Mouse (Mus musculus) left cerebral cortex, postnatal 25 days (tissue): ENCODE results near the gene Sec1. TPM values are rescaled to one million over a fixed set of nuclear protein-coding genes. Genes with fewer than 3 reads are reported as not detected.

ENCODE experiments used
- DNase-seq, 2 experiments: peaks; one replicate each; pipeline ENCODE4 v3.0.0; 2022; ENCODE audit warnings: low spot score in 2 of 2, mixed read lengths in 1 of 2
- intact Hi-C: fragments of 180-260 bp; cut with DNase I; formaldehyde crosslinking; loops from one replicate; pipeline ENCODE4 v1.15.1; 2025
- total RNA-seq, 2 experiments: library from RNA; stranded (reverse); gene quantifications; 2 replicates each; pipeline ENCODE4 v1.2.3; 2021

The Sec1 gene
- total RNA-seq, 2 experiments from 2014 or later: 0.37 to 0.48 TPM

DNA sequence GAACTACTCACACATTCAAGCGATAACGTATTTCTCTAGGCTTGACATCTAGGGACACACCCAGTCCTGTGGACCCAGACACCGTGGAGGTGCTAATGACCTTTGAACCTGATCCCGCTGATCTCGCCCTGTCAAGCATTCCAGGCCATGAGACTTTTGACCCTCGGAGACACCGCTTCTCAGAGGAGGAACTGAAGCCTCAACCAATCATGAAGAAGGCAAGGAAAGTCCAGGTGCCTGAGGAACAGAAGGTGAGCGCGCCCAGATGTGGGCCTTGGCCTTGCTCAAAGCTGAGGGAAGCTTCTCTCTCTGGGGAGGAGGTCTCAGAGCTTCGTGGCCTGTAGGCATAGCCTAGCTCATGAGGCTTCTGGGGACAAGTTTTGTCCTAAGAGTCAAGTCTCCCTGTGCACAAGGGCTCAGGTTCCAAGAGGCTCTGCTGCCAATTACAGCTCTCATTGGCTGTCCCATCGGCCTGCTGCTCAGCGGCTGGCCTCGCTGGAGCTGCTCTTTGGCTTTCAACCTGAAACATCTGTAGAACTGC lies 14.1 kb upstream of the Sec1 start:
- intact Hi-C loops: loop anchor here (10.0 kb wide), 1 partner anchor 243 kb away; the partner anchor contains the start of gene Bax
- no peak for DNase-seq

DNA sequence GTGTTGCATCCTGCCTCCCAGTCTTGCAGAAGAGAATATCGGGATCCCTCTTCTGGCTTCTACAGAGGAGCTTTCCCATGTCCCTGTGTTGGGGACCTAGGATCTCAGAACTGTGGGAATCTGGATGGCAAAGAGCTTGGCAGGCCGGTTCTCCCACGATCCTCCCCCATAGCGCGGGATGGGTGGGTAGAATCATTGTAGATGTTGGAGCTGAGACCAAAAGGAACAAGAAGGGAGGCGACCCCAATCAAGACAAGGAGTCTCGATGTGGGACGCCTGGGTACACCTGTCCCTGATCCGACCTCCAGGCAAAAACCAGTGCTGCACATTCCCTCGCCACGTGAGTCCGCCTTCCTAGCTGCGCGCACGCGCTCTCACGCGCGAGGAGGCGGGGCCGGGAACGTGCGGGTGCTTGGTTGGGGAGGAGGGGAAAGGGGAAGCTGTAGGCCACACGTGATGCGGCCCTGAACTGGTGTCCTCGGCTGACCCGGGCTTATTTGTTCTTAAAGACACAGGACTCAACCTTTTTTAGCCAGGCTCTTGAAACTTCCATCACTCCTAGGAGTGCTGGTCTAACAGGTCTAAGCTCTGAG lies 13.3 kb upstream of the Sec1 start:
- intact Hi-C loops: loop anchor here (10.0 kb wide), 1 partner anchor 243 kb away; the partner anchor contains the start of gene Bax
- DNase-seq: peak; percentile 96

DNA sequence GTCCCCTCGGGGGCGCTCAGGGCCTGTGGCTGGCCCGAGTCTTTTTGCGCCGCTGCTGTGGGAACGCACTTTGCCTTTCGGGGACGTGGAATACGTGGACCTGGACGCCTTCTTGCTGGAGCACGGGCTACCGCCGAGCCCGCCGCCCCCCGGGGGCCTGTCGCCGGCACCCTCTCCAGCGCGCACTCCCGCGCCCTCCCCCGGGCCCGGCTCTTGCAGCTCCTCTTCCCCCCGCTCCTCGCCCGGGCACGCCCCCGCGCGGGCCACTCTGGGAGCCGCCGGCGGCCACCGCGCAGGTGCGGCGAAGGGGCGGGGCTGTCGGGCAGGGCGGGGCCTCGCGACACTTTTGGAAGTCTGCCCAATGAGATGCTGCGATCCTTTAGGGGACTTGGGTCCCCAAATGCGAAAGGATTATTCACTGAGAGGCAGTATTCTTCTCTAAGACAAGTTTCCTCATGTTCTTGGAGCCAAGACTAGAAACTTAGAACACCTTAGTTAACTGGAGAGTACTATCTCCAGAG lies 12.6 kb upstream of the Sec1 start:
- peak; percentile 80 to 86 for DNase-seq
- intact Hi-C loops: loop anchor here (10.0 kb wide), 1 partner anchor 242 kb away; the partner anchor contains the start of gene Bax

DNA sequence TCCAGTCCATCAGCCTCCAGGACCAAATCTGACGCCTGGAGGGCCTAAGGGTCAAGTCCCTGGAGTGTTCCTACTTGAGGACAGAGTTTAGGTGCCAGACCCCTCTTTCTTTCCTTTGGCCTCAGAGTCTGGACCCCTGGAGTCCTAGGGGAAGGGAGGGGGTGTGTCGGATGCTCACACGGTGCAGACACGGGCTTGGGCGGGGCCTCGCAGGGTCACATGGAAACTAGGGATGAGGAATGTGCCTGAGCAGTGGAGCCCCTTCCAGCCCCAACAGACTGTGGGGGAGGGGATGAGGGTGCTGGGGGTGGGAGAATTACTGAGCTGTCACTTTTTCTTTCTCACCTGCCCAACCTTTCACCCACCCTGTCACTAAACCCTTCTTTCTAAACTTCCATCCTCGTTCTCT lies 11.7 kb upstream of the Sec1 start:
- peak; percentile 83 to 84 for DNase-seq
- intact Hi-C loops: loop anchor here (10.0 kb wide), 1 partner anchor 241 kb away; the partner anchor contains the start of gene Bax

DNA sequence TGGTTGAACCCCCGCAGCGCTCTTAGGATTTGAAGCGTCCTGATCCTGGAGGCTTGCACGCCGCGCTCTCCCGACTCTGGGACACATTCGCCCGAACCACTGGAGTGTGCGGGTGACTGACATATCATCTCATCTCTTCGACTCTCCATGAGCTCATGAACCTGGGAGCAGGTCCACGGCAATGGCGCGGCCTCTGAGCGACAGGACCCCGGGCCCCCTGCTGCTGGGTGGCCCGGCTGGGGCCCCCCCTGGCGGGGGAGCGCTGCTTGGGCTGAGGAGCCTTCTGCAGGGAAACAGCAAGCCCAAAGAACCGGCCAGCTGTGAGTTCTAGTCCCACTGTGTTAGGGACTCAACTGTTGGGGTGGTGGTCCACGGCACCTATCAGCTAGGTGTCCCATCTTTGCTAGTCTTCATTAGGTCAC lies 11.3 kb upstream of the Sec1 start:
- no peak for DNase-seq
- intact Hi-C loops: loop anchor here (10.0 kb wide), 1 partner anchor 241 kb away; the partner anchor contains the start of gene Bax

DNA sequence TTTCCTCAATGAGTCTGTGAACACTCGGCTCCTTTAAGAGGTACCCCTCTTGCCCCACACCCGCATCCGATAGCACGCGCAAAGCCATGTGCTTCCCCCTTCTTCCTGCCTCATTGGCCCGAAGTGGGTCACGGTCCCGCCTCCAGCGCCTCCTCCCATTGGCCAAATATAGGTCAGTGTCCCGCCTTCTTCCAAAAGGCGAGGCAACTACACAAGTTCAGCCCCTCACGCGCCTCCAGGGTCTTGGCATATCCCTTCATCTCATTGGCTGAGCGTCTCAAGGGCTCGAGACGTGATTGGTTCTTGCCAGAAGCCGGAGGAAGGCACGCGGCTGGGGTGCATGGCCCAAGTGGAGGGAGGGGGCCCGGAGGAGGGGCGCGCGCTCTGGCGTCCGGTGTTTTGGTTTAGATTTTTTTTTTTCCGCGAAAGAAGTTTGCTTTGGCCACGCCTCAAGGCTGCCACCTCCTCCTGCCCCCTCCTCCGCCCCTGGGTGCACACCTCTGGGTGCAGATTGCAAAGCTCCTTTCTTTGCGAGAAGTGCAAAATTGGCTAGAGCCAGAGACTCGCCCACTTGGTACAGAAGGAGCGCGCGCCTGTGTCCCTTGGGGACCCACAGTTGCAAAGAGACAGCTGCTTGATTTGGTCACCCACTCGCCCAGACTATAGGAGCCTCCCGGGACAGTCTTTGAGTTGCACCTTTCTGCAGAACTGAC lies 10.7 kb upstream of the Sec1 start, which contains the start of gene Dbp:
Gene Dbp, plus strand, starts transcription at position 359 of the 713 bp plus-strand sequence.
- peak; percentile 100 for DNase-seq
- intact Hi-C loops: loop anchor here (10.0 kb wide), 1 partner anchor 240 kb away; the partner anchor contains the start of gene Bax

DNA sequence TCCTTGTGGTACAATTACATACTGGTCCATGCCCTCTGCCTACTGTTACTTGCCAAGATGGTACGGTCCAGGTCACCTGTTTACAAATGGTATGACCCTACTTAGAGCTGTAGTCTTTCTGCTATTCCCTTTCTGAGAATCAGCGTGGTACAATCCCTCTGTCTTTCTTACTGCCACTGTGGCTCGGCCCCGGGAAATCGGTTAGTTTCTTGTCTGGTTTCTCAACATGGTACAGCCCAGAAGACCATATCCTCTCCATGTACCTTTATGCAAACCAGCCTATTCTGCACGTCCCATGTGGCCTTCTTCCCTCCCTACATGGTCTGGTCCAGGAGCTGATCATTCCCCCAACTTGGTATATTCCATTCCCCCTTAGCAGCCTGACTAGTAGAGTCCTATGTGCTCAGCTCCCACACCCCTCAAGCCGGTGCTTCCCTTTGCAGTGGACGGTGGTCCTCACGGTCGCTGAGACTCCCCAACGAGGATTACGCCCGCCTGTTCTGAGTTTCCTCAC lies 9.9 kb upstream of the Sec1 start:
- intact Hi-C loops: loop anchor here (10.0 kb wide), 1 partner anchor 239 kb away; the partner anchor contains the start of gene Bax
- DNase-seq: peak; percentile 83 to 93

DNA sequence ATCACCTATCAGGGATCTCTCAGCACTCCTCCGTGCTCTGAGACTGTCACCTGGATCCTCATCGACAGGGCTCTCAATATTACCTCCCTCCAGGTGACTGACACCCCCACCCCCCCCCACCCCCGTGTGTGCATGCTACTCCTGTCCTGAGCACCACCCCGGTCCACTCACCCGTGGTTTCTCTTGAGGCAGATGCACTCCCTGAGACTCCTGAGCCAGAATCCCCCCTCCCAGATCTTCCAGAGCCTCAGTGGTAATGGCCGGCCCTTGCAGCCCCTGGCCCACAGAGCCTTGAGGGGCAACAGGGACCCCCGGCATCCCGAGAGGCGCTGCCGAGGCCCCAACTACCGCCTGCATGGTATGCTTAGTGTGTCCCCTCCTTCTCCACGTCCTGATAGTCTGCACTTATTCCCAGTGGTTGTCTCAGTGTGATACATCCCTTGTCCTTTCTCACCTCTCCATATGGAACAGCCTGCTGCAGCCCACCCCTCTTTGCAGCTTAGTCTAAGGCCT lies 9.4 kb upstream of the Sec1 start:
- DNase-seq: no peak
- intact Hi-C loops: loop anchor here (10.0 kb wide), 1 partner anchor 239 kb away; the partner anchor contains the start of gene Bax

DNA sequence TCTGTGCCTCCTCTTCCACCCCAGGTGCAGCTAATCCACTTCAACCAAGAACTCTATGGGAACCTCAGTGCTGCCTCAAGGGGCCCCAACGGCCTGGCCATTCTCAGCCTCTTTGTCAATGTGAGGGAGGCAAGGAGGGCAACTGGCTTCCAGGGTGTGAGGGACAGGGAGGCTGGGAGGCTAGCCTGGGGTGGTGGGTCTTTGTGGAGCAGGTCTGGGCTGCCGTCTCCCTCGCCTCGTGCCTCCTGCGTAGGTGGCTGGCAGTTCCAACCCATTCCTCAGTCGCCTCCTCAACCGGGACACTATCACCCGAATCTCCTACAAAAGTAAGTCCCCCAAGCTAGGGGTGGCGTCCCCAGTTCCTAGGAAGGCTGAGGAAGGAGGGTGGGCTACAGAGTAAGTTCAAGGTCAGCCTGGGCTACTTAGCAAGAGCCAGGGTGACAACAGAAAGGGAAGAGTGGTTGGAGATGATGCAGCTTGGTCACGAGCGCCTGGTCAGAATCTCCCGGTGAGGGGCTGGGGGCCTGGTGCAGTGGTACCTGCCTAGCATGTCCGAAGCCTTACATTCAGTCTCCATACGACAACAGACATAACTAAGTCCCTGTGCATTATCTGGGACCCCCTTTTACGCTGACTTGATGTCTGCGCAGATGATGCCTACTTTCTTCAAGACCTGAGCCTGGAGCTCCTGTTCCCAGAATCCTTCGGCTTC lies 8.8 kb upstream of the Sec1 start:
- no peak for DNase-seq
- intact Hi-C loops: loop anchor here (10.0 kb wide), 1 partner anchor 238 kb away; the partner anchor contains the start of gene Bax

DNA sequence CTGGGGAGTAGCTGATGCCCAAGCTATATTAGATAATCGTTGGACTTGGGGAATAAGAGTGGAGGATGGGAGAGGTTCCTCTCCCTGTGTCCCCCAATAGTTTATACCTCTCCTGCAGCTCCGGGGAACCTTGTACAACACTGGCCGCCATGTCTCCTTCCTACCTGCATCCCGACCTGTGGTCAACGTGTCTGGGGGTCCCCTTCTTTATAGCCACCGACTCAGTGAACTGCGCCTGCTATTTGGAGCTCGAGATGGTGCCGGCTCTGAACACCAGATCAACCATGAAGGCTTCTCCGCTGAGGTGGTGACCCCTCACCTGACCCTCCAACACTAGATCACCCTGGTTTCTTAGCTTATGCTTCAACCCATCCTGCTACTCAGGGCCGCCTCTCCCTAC lies 8.1 kb upstream of the Sec1 start:
- intact Hi-C loops: loop anchor here (10.0 kb wide), 1 partner anchor 238 kb away; the partner anchor contains the start of gene Bax
- DNase-seq: no peak

DNA sequence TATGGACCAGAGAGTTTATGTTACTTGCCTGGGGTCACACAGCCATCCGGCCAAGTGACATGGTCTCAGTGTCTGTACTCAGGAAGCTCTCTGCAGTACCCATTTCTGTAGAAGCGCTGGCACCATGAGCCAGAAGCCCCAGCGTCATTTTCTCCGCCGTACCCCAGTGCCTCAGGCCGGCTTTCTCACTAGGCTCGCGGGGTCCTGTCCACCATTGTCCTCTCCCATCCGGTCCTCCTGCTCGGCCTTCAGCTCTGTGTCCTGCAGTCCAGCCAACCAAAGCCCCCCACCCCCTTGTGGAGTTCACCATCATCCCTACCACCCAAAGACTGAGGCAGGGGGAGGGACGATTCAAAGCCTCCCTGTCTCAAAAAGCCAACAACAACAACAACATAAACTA lies 7.4 kb upstream of the Sec1 start:
- no peak for DNase-seq
- intact Hi-C loops: loop anchor here (10.0 kb wide), 1 partner anchor 237 kb away; the partner anchor contains the start of gene Bax

DNA sequence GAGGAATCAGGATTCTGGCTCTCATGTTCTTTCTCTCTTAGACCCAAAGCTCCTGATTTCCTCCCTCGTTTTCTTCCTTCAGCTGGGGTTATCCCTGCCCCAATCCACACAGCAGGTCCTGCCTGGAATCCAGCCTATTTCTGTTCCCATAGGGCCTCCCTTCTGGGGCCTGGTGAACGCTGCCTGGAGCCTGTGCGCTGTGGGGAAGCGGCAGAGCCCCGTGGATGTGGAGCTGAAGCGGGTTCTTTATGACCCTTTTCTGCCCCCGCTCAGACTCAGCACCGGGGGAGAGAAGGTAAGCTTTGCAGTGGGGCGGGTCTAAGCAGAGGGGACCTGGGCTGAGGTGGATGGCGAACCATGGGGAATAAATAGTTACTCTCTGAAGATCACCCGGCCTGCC lies 6.9 kb upstream of the Sec1 start:
- no peak for DNase-seq
- intact Hi-C loops: loop anchor here (10.0 kb wide), 1 partner anchor 236 kb away; the partner anchor contains the start of gene Bax

DNA sequence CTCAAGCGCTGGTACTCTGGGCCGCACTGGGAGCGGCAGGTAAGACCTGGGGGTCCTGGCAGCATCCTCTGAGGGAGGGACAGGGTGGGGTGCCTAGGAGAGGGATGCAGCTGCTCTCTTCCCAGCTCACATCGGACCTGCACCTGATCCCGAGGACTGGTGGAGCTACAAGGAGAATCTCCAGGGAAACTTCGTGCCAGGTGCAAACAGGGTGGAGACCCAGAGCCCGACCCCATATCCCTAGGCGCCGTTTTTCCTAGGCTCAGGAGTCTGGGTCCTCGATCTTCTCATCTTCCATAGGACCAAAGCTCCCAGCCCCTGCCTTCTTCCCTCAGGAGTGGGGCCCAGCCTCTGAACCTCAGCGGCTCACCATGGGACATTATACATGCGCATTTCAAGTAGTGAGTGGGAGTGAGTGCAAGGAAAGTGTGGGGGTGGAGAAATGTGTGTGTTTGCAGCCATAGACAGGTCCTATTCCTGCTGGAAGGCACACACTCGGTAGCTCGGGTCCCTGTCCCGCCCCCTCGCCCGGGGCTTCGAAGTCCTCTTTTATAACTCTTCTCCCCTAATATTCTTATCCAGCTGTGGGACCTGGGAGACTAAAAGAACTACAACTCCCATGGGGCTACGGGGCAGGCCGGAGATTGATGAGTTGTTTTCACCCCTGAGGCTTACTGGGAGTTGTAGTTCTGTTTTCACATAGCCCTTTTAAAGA lies 6.3 kb upstream of the Sec1 start:
- intact Hi-C loops: loop anchor here (10.0 kb wide), 1 partner anchor 236 kb away; the partner anchor contains the start of gene Bax
- DNase-seq: peak; percentile 81 to 94

DNA sequence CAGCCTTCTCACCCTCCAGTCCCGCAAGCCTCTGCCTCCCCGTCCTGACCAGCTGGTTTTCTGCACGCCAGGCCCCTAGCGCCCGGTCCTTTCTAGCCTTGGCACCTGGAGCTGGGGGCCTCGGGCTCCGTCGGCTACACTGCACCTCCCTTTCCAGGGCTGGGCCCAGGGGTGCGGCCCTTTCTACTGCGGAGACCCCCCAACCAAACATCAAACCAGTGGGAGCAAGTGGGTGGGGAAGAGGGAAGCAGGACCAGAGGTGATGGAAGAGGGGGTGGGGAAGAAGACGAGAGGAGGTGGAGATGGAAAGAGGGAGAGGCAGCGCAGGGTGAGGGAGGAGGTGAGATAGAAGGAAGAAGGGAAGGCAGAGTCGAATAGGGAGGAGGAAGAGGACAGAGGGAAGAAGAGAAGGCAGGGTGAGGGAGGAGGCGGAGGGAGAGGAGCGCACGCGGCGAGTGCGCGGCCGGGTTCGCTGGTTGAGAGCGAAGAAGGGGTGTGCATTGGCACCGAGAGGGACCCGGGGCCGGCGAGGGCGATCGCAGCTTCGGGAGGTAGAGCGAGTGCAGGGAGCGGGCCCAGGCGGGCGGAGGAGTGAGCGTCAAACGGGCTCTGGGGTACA lies 5.4 kb upstream of the Sec1 start, which contains the start of gene Car11:
Gene Car11, plus strand, starts transcription at position 321 of the 619 bp plus-strand sequence.
- intact Hi-C loops: loop anchor here (10.0 kb wide), 1 partner anchor 235 kb away; the partner anchor contains the start of gene Bax
- peak in 1 of 2 experiments; percentile 65 for DNase-seq

DNA sequence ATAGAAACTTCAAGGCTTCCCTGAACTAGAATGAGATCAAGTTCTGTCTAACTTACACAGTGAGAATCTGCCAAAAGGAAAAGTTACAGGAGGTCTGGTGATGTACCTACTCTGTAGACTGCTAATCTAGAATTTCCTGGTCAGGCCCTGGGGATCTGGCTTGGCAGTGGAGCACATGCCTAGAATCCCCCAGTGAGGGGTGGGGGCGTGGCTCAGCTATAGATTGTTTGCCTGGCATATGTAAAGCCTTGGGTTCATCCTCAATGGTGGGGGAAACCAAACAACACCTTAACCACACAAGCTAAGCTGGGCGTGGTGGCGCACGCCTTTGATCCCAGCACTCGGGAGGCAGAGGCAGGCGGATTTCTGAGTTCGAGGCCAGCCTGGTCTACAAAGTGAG lies 3.7 kb upstream of the Sec1 start:
- no peak for DNase-seq
- intact Hi-C loops: no loop called here

DNA sequence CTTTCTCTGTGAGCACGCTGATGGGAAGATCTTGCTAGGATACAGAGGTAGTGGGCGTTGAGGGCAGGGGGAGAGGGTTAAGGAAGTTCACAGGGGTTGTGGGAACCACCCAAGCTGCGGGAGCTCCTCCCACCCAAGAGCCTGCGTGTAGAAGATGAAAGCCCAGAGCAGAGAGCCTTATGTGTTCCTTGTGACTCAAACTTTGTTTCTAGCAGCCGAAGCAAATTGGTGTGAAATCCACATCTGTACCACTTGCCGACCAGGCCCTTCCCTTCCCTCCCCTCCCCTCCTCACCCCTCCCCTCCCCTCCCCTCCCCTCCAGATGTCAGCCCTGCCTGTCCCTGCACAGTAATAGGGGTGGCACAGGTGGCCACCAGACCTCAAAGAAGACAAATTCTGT lies 896 bp upstream of the Sec1 start:
- no peak for DNase-seq
- intact Hi-C loops: no loop called here

DNA sequence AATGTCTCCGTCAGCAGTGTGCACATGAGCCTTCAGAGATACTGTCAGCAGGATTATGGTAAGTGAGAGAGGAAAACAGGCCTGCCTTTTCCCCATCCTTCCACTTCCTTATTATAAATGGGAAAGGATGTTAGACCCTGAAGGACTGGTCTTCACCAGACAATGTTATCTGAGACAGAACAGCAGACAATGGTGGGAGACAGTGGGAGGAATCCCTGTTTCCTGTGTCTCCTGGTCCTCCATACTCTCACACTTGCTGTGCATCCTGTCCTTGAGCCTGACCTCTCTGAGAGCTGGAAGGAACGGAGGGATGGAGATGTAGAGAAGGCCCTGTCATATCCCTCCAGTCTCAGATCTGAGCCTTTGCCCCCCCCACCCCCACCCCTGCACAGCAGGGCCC lies 1.8 kb downstream of the Sec1 start:
- no peak for DNase-seq
- intact Hi-C loops: no loop called here

DNA sequence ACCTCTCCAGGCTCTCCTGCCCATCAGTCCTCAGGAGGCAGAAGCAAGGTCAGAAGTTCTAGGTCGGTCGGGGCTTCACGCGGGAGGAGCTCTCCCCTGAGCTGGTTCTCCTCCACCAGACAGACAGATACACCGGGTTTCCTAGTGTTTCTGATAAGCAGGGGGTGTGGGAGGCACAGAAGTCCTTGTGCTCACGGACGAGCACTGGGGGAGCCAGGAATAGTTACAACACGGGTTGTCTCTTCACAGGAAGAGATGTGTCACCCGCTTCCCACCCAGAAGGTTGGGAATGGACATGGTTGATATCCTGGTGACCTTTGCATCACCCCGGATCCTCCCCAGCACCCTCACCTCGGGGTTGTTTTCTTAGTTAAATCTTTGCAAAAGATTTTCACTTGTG lies 4.4 kb downstream of the Sec1 start:
- intact Hi-C loops: no loop called here

More for the DNA sequence above, 4.4 kb downstream of the Sec1 start:
- no peak for DNase-seq
